Mouse (Mus musculus) megakaryocyte-erythroid progenitor cell, adult 5-6 weeks (primary cell): ENCODE results near the gene Plet1. TPM values are rescaled to one million over a fixed set of nuclear protein-coding genes. Genes with fewer than 3 reads are reported as not detected.

ENCODE experiments used
- total RNA-seq, 2 experiments: library from RNA; stranded (forward) in 1 of 2; stranded (reverse) in 1 of 2; fragments of 200-1000, 215-1000 nt in 1 of 2; fragments of >200 nt in 1 of 2; fragmentation: Nextera tagmentation in 1 of 2; gene quantifications; 2 replicates each; pipeline ENCODE4 v1.2.3; 2014 to 2017

The Plet1 gene
- total RNA-seq, 2 experiments from 2014 or later = not detected

Other genes starting within 250 kb of the Plet1 start
- 473 and 492 TPM in 2 replicates for gene Rpl10-ps3, start 149.6 kb upstream of the Plet1 start, total RNA-seq (2014; fragmentation: Nextera tagmentation)
- 197 and 284 TPM in 2 replicates for gene Rpl10-ps3, start 149.6 kb upstream of the Plet1 start, total RNA-seq (2017)
- 76.0 and 81.6 TPM in 2 replicates for gene Pts, start 34.2 kb downstream of the Plet1 start, total RNA-seq (2014; fragmentation: Nextera tagmentation)
- gene Pts, start 34.2 kb downstream of the Plet1 start, total RNA-seq (2017) = 45.2 and 74.2 TPM in 2 replicates
- gene Il18, start 60.3 kb downstream of the Plet1 start, total RNA-seq (2014; fragmentation: Nextera tagmentation) = 1.8 TPM in 1 of 2 replicates, not detected in the other
- 1.5 TPM in 1 of 2 replicates, not detected in the other for gene Il18, start 60.3 kb downstream of the Plet1 start, total RNA-seq (2017)
- gene Bco2, start 60.7 kb downstream of the Plet1 start, total RNA-seq (2014; fragmentation: Nextera tagmentation) = 0.20 TPM in 1 of 2 replicates, not detected in the other
- gene Bco2, start 60.7 kb downstream of the Plet1 start, total RNA-seq (2017) = 0.50 and 0.89 TPM in 2 replicates
- not detected in 2 replicates for gene Tex12, start 66.8 kb downstream of the Plet1 start, total RNA-seq (2014; fragmentation: Nextera tagmentation)
- gene Tex12, start 66.8 kb downstream of the Plet1 start, total RNA-seq (2017) = not detected in 2 replicates
- 254 and 275 TPM in 2 replicates for gene Sdhd, start 109.3 kb downstream of the Plet1 start, total RNA-seq (2014; fragmentation: Nextera tagmentation)
- 241 and 307 TPM in 2 replicates for gene Sdhd, start 109.3 kb downstream of the Plet1 start, total RNA-seq (2017)
- gene Timm8b, start 109.4 kb downstream of the Plet1 start, total RNA-seq (2014; fragmentation: Nextera tagmentation) = 176 and 190 TPM in 2 replicates
- 253 and 291 TPM in 2 replicates for gene Timm8b, start 109.4 kb downstream of the Plet1 start, total RNA-seq (2017)
- 3.5 and 3.8 TPM in 2 replicates for gene Pih1d2, start 122.8 kb downstream of the Plet1 start, total RNA-seq (2014; fragmentation: Nextera tagmentation)
- 10.4 TPM in 1 of 2 replicates, not detected in the other for gene Pih1d2, start 122.8 kb downstream of the Plet1 start, total RNA-seq (2017)
- gene Nkapd1, start 122.9 kb downstream of the Plet1 start, total RNA-seq (2014; fragmentation: Nextera tagmentation) = 21.6 and 27.6 TPM in 2 replicates
- 46.2 and 51.8 TPM in 2 replicates for gene Nkapd1, start 122.9 kb downstream of the Plet1 start, total RNA-seq (2017)
- gene Dlat, start 165.3 kb downstream of the Plet1 start, total RNA-seq (2014; fragmentation: Nextera tagmentation) = 41.0 and 51.5 TPM in 2 replicates
- gene Dlat, start 165.3 kb downstream of the Plet1 start, total RNA-seq (2017) = 52.4 and 68.9 TPM in 2 replicates
- gene Dixdc1, start 245.0 kb downstream of the Plet1 start, total RNA-seq (2014; fragmentation: Nextera tagmentation) = not detected in 2 replicates
- gene Dixdc1, start 245.0 kb downstream of the Plet1 start, total RNA-seq (2017) = not detected in 2 replicates